Mouse (Mus musculus) lung, postnatal 4 days (tissue): Measurements from ENCODE around the gene Kcnq2.

Source experiments
- DNase-seq, 2 experiments: peaks; one replicate each; pipeline ENCODE4 v3.0.0; 2021

The Kcnq2 gene

DNA sequence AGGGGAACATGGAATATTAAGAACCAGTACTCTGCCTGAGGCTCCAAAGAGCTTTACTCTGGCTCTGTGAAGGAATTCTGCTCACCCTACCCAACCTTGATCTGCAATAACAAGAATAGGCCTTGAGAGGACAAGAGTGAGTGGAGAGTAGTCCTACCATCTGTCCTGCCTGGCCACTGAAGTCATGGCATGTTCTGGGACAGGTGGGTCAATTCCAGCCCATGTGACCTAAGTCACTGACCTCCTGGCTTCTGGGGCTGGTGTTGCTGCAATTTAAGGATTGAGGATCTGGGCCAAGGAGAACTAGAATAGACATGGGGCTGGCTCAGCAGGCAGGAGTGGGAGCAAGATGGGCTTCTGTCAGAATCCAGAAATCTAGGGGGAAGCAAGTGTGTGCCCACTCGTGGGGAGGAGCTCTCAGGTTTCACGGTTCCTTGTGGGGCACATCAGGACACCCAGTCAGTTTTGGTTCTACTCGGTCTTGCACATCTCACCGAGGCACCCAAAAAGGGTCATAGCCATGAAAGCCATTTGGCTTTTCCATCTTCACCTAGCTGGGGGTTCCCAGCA lies 12.0 kb upstream of the Kcnq2 start:
- no peak for DNase-seq

DNA sequence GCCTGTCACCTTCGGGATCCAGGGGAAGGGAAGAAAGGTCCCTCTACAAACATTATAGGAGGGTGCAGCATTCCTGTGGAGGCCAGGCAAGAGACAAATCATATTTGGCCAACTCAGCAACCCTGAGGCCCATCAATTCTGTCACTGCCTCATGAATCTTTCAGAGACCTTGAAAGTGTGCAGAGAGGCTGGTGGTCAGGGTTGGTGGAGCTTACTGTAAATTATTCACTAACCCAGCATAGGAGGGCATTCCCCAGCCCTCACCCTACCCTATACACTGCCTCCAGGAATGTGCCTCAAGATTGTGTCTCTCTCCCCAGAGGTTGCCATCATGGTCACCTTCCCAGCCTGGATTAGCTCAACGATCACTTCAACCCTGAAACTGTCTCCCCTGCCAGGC lies 9.6 kb upstream of the Kcnq2 start:
- DNase-seq: no peak

DNA sequence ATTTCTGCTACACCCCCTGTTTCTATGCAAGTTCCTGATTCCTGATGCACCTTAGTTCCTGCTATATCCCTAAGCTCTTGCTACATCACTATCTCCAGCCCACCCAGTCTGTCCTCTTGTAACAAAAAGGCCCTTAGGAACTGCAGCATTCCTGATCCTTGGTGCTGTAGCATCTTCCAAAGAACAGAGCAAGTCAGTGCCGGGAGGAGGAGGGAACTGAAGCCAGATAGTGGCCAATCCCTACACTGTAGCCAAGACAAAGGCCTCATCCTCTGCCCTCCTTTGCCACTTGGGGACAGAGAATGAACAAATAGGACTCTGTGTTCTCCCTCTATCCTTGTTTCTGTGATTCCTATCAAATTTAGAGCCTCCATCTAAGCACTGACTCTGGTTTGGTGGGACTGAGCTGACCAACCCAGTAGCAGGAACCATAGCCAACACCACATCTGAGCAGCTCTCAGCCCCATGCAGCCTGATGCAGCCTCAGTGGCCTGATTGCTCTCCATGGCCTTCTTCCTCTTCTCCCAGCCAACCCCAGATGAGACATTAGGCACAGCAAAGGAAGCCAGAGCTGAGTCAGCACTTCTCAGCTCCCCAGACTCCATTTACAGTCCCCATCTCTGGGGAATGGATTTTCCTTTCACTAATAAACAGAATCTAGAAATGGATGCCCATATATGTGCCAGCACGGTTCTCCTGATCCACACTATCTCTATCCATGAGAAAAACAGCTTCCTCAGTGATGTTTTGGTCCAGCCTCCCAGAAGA lies 8.6 kb upstream of the Kcnq2 start:
- no peak for DNase-seq

DNA sequence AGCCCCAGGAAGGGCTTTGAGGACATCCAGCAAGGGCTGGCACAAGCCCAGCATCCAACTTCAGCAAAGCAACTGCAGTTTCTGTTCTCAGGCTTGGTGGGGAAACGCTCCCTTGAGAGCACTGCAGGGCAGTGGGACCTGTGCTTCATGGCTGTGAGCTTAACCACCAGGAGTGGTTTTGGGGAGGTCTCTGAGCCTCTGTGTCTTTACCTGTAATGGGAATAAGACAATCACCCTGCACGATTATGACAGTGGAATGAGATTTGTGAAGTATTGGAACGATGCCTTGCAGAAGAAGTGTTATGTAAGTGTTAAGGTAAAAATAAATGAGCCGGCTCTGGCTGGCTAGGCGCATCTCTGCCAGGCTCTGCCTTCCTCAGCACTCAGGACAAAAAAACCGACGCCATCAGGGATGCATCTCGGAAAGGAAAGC lies 7.6 kb upstream of the Kcnq2 start:
- DNase-seq: no peak

DNA sequence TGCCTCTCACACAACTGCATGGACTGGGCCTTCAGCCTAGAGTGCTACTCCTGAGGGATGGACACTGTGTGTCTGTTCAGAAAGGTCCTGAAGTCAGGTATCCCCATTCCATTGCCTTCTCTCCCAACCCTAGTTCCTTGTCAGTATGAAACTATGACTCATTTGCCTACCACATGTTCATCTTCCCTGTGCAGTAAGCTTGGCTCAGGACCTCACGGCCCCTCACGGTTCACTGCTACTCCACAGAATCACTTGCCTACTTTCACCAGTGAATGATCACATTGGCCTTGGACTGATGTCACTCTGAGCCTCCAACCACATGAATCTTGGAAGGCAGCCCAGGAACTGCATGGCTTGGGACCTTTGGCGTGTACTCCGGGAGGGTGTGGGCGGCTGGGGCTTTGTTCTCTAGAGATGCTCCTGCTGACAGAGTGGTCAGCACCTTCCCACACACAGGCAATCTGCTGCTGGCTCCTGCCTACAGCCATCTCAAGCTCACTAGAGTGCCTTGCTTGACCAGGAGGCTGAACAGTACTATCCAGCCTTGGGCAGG lies 4.6 kb upstream of the Kcnq2 start:
- DNase-seq: no peak

DNA sequence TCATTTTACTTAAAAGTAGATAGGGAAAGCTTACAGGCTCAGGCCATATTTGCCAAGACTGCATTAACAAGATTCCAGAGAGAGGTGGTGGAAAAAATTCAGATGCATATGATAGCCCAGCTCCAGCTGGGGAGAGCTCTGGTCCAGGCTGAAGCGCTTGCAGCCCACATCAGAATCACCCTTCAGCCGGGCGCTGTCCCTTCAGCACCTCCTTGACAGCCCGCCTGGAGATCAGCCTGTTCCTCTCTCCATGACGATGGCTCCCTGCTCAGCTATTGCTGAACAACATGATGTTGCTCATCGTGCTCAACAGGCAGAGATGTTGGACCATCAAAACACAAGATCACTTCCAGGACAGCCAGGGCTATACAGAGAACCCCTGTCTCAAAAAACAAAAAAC lies 1.8 kb upstream of the Kcnq2 start:
- peak in 1 of 2 experiments; percentile 45 for DNase-seq

DNA sequence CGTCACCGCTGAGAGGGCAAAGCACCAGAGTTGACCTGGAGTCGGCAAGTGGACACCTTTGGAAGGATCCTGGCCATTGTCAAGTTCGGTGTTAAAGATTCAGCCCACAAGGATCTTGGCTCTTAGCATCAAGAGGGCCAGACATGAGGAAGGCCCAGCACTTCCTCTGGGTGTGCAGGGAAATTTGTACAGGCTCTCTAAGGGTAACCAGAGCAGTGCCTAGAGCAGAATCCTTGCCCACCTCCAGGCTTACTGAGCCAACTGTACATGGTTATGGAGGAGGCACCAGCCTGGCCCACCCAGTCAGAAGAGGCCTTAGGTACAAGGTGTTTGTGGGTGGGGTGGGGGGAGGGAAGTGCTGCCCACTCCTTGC lies 332 bp upstream of the Kcnq2 start:
- DNase-seq: no peak

DNA sequence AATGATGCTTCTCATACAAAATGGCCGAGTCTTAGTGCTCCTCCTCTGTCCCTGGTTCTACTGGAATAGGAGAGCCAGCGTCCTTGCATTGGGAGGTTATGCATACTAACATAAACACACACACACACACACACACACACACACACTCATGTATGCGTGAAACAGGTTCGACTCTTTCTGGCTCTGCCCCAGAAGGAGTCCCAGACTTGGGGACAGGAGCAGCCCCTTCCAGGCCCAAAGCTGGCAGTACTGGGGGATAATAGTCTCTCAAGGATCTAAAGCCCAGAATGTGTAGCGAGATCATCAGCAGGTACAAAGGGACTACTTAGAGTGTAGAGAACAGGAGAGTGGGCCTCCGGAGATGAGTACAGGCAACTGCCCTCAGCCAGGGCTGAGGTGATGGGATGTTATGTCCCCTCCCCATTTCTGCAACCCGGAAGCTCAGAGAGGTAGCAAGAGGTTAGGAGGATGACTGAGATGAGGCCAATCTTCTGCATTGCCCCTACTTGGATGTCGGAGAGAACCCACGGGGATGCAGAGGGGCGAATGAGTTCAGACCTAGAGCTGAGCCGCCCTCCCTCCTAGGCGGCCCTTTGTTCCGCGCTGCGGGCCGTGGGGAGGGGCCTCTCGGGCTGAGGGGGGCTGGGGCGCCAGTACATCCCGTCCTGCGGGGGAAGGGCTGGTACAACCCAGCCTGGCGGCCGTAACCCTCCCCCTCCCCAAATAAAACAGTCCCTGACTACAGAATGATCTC lies 1.1 kb downstream of the Kcnq2 start:
- no peak for DNase-seq

DNA sequence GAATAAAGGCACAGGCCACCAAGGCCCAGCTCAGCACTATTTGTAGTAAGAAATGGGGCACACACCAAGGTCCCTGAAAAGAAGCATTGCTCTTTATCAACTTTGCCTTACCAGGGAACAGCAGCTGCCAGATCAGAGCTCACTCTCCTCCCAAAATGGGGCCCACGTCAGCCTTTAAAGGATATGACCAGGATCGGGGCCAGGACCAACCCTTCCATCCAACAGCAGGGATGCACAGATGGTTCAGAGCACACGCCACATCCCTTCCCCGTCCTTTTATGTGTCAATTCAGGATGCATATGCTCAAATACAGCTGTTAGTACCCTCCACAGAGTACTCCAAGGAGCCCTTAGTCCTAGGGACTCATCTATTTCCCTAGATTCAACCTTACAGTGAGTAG lies 4.9 kb downstream of the Kcnq2 start:
- DNase-seq: no peak

DNA sequence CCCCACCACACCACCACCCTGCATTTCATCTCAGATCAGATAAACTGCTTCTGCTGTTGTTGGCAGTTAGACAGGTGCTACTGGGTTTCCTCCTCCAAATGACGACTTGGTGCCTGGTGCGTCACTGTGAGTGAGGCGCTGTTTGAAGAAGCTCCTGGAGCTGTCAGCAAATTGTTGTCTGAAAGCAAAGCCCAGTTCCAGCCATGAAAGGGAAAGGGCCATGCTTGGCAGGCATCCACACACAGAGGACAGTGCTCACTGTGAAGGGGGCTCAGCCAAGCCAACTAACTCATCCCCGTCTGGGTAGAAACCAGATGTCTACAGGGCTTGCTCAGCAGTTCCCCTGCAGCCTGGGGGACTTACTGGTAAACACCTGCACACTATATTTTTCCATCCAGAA lies 6.1 kb downstream of the Kcnq2 start:
- DNase-seq: no peak

DNA sequence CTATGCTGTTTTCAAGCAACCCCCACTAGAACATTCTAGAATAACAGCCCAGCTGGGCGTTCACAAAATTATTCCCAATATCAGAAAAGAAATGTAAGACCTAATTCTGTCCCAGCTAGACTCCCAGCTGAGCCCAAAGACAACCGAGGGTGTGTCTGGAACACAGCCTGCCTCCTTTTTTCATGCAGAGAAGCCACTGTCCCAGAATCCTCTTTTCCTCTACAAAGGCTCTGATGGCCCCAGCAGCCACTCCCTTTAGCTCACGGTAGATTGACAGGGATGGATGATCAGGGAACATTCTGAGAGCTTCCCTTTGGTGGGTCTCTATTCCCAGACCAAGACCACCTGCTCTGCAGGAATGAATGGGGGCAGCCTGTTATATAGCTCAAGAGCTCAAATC lies 7.3 kb downstream of the Kcnq2 start:
- DNase-seq: no peak

DNA sequence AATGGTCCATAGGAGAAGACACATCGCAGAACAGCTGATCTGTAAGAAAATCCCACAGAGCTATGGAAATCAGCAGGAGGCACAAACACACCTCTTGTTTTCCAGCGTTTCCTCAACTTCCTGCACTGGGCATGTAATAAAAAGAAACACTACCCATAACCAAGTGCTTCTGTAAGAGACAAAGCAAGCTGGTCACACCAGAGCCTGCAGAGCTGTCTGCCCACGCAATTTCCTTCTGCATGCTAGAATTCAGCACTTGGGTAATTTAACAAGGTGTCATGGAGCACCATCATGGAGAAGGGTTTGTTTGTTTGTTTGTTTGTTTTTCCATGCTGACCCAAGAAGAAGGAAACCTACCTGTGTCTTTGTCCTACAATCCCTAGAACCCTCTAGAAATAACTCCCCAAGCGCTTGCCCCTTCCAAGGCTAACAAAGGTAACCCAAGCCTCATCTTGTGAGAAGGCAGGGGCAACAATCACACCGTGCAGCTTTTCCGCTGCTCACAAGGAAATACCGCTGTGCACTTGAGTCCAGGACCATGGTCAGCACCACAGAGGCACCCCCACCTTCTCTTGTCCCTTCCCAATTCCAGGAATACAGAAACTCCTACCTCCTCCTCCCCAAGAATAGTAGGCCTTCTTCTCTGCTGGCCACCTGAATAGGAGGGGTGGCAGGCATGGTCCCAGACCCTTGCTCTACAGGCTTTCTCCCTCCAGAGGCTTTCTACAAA lies 9.2 kb downstream of the Kcnq2 start:
- DNase-seq: peak in 1 of 2 experiments; percentile 6

DNA sequence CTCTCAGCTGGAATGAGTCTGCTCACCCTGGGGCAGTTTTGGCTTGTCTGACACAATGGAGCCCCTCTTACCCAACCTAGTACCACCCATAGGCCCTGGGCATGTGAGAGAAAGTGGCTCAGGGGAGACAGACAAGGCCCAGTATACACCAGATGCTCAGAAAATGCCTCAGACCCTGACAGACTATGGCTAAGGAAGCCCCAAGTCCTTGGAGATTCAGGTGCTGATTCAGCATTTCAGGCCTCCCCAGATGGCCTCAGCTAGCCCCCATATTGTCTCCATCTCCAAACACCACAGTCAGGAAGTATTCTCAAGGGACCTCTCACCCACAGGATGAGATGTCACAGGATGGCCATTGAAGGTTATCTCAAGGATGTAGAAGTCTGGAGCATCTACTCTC lies 12.5 kb downstream of the Kcnq2 start:
- DNase-seq: no peak

DNA sequence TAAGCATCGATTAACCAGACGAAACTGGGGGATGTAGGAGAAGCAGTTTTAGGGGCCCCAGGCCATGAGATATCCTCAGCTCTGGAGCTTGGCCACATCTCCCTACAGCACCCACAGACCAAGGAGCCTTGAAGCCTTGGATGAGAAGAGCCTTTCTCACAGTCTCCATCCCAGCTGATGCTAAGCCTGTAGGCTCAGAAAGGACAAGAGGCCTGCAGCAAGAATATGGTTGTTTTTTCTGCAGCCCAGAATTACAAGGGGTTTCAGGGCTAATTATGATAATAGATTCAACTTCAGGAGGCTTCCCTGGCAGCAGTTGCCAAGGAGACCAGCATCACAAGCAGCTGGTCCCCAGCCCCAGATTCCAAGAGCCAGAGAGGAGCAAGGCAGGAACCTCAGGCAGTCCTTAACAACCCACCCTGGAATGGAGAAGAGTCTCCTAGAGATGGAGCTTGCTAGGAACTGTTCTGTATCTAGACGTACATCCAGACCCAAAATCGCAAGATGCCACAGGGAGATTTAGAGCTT lies 14.1 kb downstream of the Kcnq2 start:
- no peak for DNase-seq

DNA sequence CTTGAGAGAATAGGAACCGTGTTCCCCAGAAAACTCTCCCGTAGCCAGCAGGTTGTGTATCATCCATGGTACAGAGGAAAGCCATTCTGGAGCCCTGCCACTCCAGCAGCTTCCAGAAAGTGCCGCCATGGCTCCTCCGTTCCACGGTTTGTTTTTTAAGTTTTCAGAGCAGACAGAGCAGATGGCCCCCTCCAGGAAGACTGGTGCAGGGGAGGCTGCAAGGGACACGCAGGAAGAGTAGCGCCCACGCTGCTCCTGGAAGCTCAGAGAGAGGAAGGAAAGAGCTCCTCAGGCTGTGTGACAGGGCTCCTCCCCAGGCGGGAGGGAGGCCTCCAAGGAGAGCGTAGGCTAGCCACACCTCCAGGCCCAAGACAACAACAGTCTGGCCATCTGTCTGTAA lies 15.1 kb downstream of the Kcnq2 start:
- DNase-seq: no peak

DNA sequence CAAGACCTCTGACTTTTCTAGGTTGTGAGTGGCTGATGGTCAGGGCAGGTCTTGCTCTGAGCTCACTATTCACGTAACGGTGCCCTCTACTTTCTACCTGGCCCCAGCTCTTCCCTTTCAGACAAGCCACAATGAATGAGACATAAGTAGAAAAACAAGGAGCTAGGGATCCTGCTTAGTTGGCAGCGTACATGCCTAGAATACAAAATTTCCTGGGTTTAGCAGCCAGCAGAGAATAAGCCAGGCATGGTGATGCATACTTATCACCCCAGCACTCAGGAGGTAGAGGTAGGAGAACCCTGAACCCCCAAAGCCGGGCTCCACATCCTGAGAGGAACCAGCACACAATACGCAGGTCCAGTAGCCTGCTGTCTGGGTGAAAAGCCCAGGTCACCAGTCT lies 18.7 kb downstream of the Kcnq2 start:
- DNase-seq: no peak

DNA sequence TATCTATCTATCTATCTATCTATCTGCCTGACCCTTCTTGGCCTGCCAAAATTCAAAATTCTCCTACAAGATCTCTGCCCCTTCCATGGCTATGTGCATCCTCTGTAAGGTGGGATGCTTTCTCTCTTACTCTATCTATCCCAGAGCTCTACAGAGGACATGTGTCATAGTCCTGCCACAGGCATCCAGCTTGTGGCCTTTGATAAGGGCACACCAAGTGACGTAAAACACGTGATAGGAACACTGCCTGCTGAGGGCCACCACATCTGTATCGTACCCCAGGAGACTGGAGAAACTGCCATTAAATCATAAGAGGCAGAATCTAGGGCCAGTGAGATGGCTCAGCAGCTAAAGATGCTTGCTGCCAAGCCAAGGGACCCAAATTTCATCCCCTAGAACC lies 19.7 kb downstream of the Kcnq2 start:
- no peak for DNase-seq

DNA sequence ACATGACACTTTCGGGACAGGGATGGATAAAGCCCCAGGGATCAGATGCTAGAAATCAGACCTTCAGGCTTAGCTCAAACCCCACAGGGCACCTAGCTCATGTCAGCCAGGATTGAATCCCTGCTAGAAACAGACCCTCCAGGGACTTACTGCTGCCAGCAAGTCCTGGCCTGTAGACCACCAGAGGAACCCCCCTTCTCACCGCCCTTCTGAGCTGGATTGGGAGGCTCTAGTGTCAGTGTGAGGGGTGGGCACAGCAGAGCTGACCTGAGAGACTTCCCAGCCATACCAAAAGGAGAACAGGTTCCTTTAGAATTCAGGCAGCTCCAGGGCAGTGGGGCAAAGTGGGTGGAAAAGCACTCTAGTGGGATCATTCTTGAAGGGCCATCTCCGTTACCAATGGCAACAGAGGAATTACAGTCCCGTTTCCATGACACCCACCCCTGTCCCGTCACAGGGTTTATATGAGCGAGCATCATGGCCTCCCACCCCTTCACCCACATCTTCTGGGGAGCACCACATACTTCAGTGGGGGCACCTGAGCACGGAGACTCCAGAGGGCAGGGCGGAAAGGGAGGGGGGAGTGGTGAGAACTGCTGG lies 21.2 kb downstream of the Kcnq2 start:
- no peak for DNase-seq

DNA sequence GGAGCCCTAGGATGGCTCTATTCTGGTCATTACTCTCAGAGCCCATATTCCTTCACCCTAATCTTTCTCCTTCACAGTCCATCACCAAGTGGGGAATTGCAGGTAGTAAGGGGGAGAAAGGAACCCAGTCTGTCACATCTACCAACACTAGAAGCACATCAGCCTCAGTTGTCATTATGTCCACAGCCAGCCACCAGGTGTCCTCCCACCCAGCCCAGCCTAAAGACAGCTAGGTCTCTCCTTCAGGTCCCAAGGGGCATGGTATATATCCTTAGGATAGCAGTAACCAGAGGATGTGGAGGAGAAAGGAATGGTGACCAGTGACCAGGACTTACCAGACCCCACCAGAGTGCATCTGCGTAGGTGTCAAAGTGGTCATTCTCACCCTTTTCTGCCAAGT lies 23.4 kb downstream of the Kcnq2 start:
- DNase-seq: no peak

DNA sequence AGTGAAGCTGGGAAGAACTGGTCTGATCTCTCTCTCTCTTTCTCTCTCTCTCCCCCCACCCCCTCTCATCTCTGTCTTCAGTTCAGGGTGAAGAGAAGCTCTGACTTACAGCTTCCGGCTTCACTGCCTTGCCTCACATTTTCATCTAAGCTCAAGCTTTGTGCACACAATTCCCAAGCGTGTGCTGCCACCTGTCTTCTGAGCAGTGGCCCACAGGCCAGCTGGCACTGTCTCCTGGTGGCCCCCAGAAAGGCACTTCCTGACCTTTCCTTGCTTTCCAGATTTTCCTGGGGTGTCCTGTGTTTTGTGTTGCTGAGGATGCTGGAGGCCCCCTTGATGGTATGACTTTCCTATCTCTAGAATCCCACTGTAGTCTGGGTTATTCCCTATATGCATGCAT lies 31.0 kb downstream of the Kcnq2 start:
- no peak for DNase-seq

DNA sequence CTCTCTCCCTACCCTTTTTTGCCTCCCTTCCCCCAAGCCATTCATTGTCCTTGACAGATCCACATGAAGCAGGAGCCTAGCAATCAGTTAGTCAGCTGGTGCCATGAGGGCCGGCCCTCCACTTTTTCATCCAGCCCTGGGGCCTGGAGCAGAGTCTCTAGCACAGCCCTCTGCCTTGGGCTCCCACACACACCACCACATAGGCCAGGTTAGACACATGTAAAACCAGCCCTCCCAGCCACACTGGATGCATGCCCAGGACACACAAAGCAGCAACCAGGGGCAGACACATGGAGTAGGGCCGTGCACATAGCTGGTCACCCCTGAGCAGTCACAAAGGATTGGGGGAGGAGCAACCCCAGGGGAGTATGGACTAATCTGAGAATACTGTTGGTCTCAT lies 32.9 kb downstream of the Kcnq2 start:
- no peak for DNase-seq

DNA sequence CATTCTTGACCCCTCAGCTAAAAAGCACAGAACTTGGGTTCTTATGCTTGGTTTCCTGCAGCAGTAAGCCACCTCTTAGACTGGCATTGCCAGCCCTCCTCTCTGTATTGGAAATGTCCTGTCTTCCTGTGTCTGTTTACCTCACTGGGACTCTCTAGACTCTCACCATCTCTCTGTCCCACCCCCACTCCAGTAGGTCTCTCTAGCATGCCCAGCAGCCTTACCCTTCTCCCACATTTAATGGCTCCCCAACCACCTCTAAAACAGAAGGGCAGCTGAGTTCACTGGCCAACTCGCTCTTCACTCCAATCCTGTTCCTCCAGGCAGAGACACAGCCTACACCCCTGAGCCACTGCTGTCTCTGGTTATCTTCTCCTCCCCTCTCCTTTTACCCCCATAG lies 33.5 kb downstream of the Kcnq2 start:
- DNase-seq: no peak

DNA sequence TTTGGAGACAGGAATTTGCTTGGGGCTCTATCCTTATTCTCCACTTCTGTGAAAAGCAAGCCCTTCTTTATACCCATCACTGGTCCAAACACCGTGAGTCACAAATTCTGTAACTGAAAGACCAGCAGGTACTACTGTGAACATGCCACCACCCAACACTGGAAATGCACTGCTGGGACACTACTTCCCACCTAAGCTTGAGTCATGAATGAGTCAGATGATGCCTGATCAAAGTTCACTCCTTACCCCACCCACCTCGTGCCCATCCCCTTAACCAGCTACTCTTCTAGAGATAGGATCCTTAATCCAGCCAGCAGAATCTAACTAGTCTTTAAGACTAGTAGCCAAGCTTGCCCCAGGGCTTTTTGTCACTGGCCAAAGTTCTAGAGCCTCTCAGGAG lies 35.0 kb downstream of the Kcnq2 start:
- no peak for DNase-seq
